Mouse (Mus musculus): ENCODE measurements around the gene 4930596D02Rik.

The 4930596D02Rik gene

GRCm38 (mm10) chr14:35811878-35812277 lies at the start of gene 4930596D02Rik:
Gene 4930596D02Rik, minus strand, starts transcription at chr14:35811978.
- no peak for DNase-seq

- no peak for DNase-seq
Measured at GRCm38 (mm10) chr14:35853254-35853653, 41.5 kb upstream of the 4930596D02Rik start.

- no peak for DNase-seq
Measured at GRCm38 (mm10) chr14:35845271-35845670, 33.5 kb upstream of the 4930596D02Rik start.

- no peak for DNase-seq
Measured at GRCm38 (mm10) chr14:35842111-35842721, 30.4 kb upstream of the 4930596D02Rik start.

- no peak for DNase-seq
Measured at GRCm38 (mm10) chr14:35792656-35793213, 19.0 kb downstream of the 4930596D02Rik start.

- DNase-seq: no peak
Measured at GRCm38 (mm10) chr14:35780033-35780432, 31.7 kb downstream of the 4930596D02Rik start.

- no peak for DNase-seq
Measured at GRCm38 (mm10) chr14:35773306-35773705, 38.5 kb downstream of the 4930596D02Rik start.

Measured in kidney, postnatal 14 days (tissue).